Mouse (Mus musculus) heart, adult 18-20 months (tissue): Measurements from ENCODE around the gene Aph1a. TPM values are rescaled to one million over a fixed set of nuclear protein-coding genes. Genes with fewer than 3 reads are reported as not detected.
"Not testable (repeated sequence)": the region's sequence is repeated elsewhere in the genome, so short reads cannot be mapped to it uniquely, and the experiment has no call there.

Source experiments
- DNase-seq, 2 experiments: peaks; one replicate each; pipeline ENCODE4 v3.0.0; 2021 to 2022; ENCODE audit warnings: mixed read lengths in 1 of 2
- total RNA-seq, 2 experiments: library from RNA; stranded (reverse); gene quantifications; 2 replicates each; pipeline ENCODE4 v1.2.3; 2021

The Aph1a gene
- total RNA-seq, 2 experiments from 2014 or later: 109 to 125 TPM

- no peak for DNase-seq
These were observed 20.9 kb downstream of the Aph1a start for GRCm38 (mm10) chr3:95914706-95915105.

- DNase-seq: no peak
These were observed 23.0 kb downstream of the Aph1a start for GRCm38 (mm10) chr3:95916760-95917159.

GRCm38 (mm10) chr3:95920532-95920931 lies 26.8 kb downstream of the Aph1a start:
- DNase-seq: not testable (repeated sequence)

GRCm38 (mm10) chr3:95923429-95923828 lies 29.7 kb downstream of the Aph1a start:
- not testable (repeated sequence) for DNase-seq

DNA sequence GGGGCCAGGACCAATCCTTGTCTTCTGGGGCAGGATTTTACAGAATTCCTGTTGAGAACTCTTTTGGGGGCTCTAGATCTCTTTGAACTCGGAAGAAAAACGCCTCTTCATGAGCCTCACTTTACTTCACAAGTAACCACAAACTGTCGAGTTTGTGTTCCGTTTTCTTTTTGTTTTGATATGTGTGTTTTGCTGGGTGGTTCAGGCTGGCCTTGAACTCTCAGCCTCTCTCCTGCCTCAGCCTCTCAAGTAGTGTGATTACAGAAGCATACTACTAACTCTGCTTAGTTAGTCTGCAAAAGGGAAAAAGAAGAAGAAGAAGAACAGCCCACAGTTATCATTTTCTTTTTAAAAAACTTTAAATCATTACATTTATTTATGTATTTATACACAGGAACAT lies 30.4 kb downstream of the Aph1a start:
- no peak for DNase-seq

DNA sequence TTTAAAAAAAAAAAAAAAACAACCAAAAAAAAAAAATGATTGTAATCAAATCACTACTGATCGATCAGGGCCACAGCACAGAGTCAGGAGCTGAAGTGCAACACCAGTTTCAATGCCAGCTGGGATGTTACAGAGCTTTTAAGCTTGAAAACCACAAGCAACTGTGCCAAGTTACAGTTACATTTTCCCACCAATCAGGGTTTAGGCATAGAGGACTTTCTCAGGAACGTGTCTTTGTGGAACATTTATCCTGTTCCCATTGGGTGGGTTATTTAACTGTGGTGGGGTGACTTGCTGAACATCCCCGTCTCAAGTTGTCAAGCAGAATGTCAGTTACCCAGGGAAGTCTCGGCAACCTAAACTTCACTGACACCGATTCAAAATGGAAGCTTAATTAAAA lies 31.3 kb downstream of the Aph1a start:
- no peak for DNase-seq

GRCm38 (mm10) chr3:95928261-95928657 lies 34.5 kb downstream of the Aph1a start:
- peak in 1 of 2 experiments; percentile 13 for DNase-seq

- peak; percentile 99 for DNase-seq
These were observed 35.1 kb downstream of the Aph1a start, which contains the start of gene Anp32e for GRCm38 (mm10) chr3:95928658-95929503. TSS of gene Anp32e (plus strand) at chr3:95929246.

GRCm38 (mm10) chr3:95929581-95930470 lies 36.1 kb downstream of the Aph1a start:
- peak; percentile 47 to 66 for DNase-seq

GRCm38 (mm10) chr3:95930471-95930789 lies 36.7 kb downstream of the Aph1a start:
- DNase-seq: no peak

DNA sequence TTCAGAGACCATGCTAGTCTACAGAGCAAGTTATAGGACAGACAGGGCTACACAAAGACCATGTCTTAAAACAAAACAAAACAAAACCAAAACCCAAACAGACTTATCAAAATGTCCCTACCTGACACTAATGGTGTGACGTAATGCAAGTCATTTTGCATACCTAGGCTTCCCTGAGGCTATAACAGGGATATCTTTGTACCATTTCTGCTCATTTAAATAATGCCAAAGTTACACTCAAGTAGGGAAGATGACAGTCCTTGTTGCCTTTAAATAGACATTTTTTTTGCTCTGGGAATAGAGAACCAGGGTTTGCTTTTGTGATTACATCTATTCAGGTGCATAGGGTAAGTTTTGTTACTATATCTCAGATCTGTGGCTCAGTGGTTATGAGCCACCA lies 37.7 kb downstream of the Aph1a start:
- DNase-seq: no peak

- DNase-seq: no peak
These were observed 38.4 kb downstream of the Aph1a start for GRCm38 (mm10) chr3:95932157-95932556.

DNA sequence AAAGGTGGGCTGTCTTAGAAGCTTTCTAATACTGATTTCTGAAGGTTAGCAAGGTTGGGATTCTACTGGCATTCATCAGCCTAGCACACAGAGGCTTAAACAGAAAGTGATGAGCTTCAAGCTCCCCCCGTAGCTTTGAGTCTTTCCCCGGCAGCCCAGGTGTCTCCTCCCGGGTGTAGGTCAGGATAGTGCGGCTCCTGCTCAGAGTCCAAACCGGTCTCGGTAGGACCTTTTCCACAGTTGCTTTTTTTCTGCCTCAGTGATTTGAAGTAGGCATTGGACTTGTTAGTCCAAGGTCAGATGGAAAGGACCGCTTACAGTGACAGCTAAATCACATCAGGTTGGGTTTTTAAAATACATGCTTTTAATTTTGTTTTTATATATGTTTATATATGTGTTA lies 38.8 kb downstream of the Aph1a start:
- DNase-seq: no peak

GRCm38 (mm10) chr3:95933111-95933750 lies 39.5 kb downstream of the Aph1a start:
- DNase-seq: no peak

- DNase-seq: no peak
These were observed 40.7 kb downstream of the Aph1a start for GRCm38 (mm10) chr3:95934448-95934847.

GRCm38 (mm10) chr3:95938217-95938616 lies 44.4 kb downstream of the Aph1a start:
- no peak for DNase-seq

DNA sequence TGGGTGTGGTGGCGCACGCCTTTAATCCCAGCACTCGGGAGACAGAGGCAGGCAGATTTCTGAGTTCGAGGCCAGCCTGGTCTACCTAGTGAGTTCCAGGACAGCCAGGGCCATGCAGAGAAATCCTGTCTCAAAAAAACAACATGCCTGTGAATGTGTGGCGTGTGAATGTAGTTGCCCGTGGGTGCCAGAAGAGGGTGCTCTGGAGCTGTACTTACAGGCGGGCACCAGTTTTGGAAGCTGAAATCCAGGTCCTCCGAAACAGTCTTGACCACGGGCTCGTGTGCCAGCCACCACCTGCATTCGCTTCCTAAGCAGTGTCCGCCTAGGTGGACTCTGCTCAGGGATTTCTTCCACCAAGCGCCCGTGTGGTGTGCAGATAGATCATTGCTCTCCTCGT lies 45.1 kb downstream of the Aph1a start:
- DNase-seq: no peak

DNA sequence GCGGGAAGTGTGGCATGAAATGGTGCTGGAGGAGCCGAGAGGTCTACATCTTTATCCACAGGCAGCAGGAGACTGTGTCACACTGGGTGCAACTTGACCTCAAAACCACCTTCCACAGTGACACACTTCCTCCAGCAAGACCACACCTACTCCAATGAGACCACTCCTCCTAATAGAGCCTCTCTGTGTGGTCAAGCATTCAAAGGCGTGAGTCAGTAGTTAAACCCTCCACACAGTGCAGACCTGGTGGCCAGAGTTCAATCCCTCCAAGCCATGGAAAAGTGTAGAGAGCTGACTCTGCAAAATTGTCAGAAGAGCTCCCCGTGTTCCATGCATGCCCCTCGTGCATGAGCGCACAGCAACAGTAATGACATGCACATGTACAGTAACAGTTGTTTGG lies 49.0 kb downstream of the Aph1a start:
- no peak for DNase-seq

DNA sequence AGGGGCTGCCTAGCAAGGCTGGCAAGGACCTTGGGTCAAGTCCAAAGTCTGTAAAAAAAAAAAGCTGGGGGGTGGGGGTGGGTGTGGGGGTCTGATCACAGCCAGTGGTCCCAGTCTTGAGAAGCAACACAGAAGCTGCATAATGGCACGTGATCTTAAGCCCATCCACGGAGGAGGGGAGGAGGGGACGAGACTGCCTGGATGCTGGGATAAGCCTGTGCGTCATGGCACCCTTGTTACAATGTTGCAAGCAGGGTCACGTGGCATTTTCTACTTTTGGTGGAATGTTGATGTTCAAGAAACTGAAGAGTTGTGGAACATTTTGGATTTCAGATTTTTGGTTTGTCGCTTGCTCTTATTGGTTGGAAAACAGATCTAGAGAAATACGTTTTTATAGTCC lies 49.5 kb downstream of the Aph1a start:
- DNase-seq: no peak

- DNase-seq: no peak
These were observed 51.0 kb downstream of the Aph1a start for GRCm38 (mm10) chr3:95944742-95945141.

DNA sequence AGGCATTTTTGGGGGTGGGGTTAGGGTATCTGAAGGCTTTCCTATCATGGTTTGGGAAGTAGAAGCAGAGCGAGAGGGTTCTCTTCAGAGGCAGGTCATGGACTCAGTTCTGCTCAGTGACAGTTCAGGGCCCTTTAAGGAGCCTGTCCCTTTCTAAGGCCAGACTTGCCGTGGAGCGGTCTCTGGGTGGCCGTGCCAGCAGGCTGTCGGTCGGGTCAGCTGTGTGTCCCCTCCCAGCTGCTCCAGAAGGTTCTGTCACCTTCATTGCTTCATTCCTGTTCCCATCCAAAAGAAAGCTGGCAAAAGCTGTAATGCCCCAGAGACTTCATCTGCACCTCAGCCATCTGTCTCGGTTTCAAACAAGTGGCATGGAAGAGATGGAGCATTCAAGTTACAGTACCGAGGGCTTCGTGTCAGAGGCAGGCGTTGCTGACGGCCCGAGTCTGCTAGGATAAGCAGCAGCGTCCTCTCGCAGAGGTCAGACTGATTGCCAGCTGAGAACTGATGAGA lies 52.0 kb downstream of the Aph1a start:
- no peak for DNase-seq
